Mouse (Mus musculus): ENCODE data around the gene Tmem132e. TPM values are rescaled to one million over a fixed set of nuclear protein-coding genes. Genes with fewer than 3 reads are reported as not detected.

The Tmem132e gene
- total and polyA plus RNA-seq, 3 experiments, result not detected

DNA sequence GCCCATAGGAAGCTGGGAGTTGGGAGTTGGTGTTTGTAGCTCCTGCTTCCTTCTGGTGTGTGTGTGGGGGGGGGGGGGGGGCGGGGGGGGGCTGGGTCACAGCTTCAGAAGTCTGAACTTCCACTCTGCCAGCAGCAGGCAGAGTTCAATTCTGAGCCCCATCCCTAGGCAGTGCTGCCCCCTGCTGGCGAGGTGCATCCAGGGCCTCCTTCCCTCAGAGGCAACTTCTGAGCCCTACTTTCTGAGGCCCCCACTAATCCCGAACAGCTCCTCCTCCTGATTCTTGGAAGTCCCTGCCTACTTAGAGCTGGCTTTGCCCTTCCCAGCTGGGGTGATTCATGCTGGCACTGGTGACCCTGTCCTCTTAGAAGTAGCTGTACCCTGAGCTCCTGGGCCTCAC lies 10.9 kb downstream of the Tmem132e start:
- no peak overlapping the region for H3K9ac ChIP-seq (ENCODE audit: insufficient read depth, low read depth)
- H3K27ac ChIP-seq (ENCODE audit: insufficient read depth, low read depth), result no peak overlapping the region
- H3K4me2 ChIP-seq (ENCODE audit: insufficient read depth, low read depth, poor library complexity, severe bottlenecking), result no peak overlapping the region
- H3K9me3 ChIP-seq (replicated peaks; ENCODE audit: low read length), result no peaks in the 10 kb centered on the region
- no peaks in the 10 kb centered on the region for H3K36me3 ChIP-seq (replicated peaks in 1 of 2; ENCODE audit: control insufficient read depth in 1 of 2, insufficient read depth in 1 of 2, low read length in 1 of 2)
- no peak overlapping the region for H3K4me3 ChIP-seq (replicated peaks in 1 of 3; ENCODE audit: low read depth in 2 of 3, low read length in 2 of 3, poor library complexity in 1 of 3)
- in situ Hi-C loops (cut with MboI; ENCODE audit: low pct_ligation_motif_present, low pct_unique_long_range_greater_than_20kb, low sequenced_read_pairs), result loop anchor here (10.0 kb wide), 1 partner anchor 165 kb away; no protein-coding TSS in a partner anchor
- no peaks in the 10 kb centered on the region for H3K4me1 ChIP-seq (ENCODE audit: control insufficient read depth in 1 of 2, insufficient read depth in 2 of 2)
- no peaks in the 10 kb centered on the region for H3K79me2 ChIP-seq (replicated peaks; ENCODE audit: control insufficient read depth, extremely low read depth, insufficient read depth, poor library complexity, severe bottlenecking)
- peak; percentile 38 for DNase-seq (ENCODE audit: extremely low read depth)
- H3K27me3 ChIP-seq (replicated peaks), result peaks cover 89% of the 10 kb centered on the region
- peak; percentile 60 to 80 for TF ChIP-seq CTCF (conservative IDR thresholded peaks at IDR 0.05 in 1 of 2, IDR thresholded peaks at IDR 0.05 in 1 of 2; ENCODE audit: low read depth in 2 of 2, low read length in 2 of 2)
- peak; percentile 60 for TF ChIP-seq RAD21 (IDR thresholded peaks at IDR 0.05; ENCODE audit: low read depth, low read length)
- TF ChIP-seq RCOR1 (conservative IDR thresholded peaks at IDR 0.05; ENCODE audit: low read depth, low read length), result no peak
- no peak for TF ChIP-seq POLR2A (IDR thresholded peaks at IDR 0.05; ENCODE audit: low read depth, low read length)
- TF ChIP-seq CHD2 (IDR thresholded peaks at IDR 0.05; ENCODE audit: low read length), result no peak
- TF ChIP-seq TCF12 (IDR thresholded peaks at IDR 0.05; ENCODE audit: low read depth, low read length), result no peak
- no peak for TF ChIP-seq USF1 (IDR thresholded peaks at IDR 0.05; ENCODE audit: low read depth, low read length)
- peak; percentile 77 for TF ChIP-seq SMC3 (IDR thresholded peaks at IDR 0.05; ENCODE audit: low read depth, low read length)
- no peak for TF ChIP-seq E2F4 (IDR thresholded peaks at IDR 0.05; ENCODE audit: insufficient replicate concordance, low read depth, low read length)
- no peak for TF ChIP-seq MYC (IDR thresholded peaks at IDR 0.05; ENCODE audit: low read depth, low read length)
- dilution Hi-C loops (cut with MboI; ENCODE audit: extremely low pct_ligation_motif_present, extremely low pct_unique_long_range_greater_than_20kb, low sequenced_read_pairs), result no loop called here

DNA sequence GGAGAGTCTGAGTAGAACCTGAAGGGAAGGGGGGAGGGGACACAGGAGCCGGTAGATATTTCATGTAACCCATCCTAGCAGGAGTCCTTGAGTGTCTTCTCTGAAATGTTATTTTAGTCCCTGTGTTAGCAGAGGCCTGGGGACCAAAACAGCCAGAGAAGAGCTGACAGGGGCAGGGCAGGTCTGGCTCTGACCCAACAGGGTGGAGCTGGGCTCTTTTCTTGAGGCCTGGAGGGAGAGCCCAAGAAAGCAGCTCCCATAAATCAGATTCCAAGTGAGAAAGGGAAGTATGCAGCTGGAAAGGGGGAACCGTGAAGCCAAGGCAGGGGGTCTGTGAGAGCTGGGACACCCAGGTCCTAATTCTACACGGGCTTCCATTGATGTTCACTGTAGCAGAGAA lies 16.9 kb downstream of the Tmem132e start:
- Histone ChIP-seq H3K4me2 (ENCODE audit: insufficient read depth, low read depth, poor library complexity, severe bottlenecking) (no peak overlapping the region), H3K9me3 (replicated peaks; ENCODE audit: low read length) (no peaks in the 10 kb centered on the region), H3K79me2 (replicated peaks; ENCODE audit: control insufficient read depth, extremely low read depth, insufficient read depth, poor library complexity, severe bottlenecking) (no peaks in the 10 kb centered on the region), H3K9ac (ENCODE audit: insufficient read depth, low read depth) (no peak overlapping the region), H3K27me3 (replicated peaks) (peaks cover 90% of the 10 kb centered on the region), H3K36me3 (replicated peaks in 1 of 2; ENCODE audit: control insufficient read depth in 1 of 2, insufficient read depth in 1 of 2, low read length in 1 of 2) (no peaks in the 10 kb centered on the region), H3K27ac (ENCODE audit: insufficient read depth, low read depth) (no peak overlapping the region), H3K4me3 (replicated peaks in 1 of 3; ENCODE audit: low read depth in 2 of 3, low read length in 2 of 3, poor library complexity in 1 of 3) (no peak overlapping the region), H3K4me1 (ENCODE audit: control insufficient read depth in 1 of 2, insufficient read depth in 2 of 2) (no peaks in the 10 kb centered on the region)
- dilution Hi-C loops (cut with MboI; ENCODE audit: extremely low pct_ligation_motif_present, extremely low pct_unique_long_range_greater_than_20kb, low sequenced_read_pairs), result no loop called here
- TF ChIP-seq MXI1 (IDR thresholded peaks at IDR 0.05; ENCODE audit: low read depth, low read length) (no peak), UBTF (IDR thresholded peaks at IDR 0.05; ENCODE audit: low read depth, low read length) (no peak), ZNF384 (IDR thresholded peaks at IDR 0.05; ENCODE audit: low read depth, low read length) (no peak), MYC (IDR thresholded peaks at IDR 0.05; ENCODE audit: low read depth, low read length) (no peak), MAFK (IDR thresholded peaks at IDR 0.05; ENCODE audit: insufficient replicate concordance, low read length) (no peak), MAX (IDR thresholded peaks at IDR 0.05; ENCODE audit: low read length) (no peak), JUND (conservative IDR thresholded peaks at IDR 0.05; ENCODE audit: low read depth, low read length) (no peak), JUN (IDR thresholded peaks at IDR 0.05; ENCODE audit: insufficient read depth, low read depth, low read length) (no peak), USF2 (conservative IDR thresholded peaks at IDR 0.05; ENCODE audit: low read depth, low read length) (no peak), CTCF (conservative IDR thresholded peaks at IDR 0.05 in 1 of 2, IDR thresholded peaks at IDR 0.05 in 1 of 2; ENCODE audit: low read depth in 2 of 2, low read length in 2 of 2) (no peak), CHD1 (IDR thresholded peaks at IDR 0.05; ENCODE audit: low read depth, low read length) (no peak), MEF2A (IDR thresholded peaks at IDR 0.05; ENCODE audit: borderline replicate concordance, low read depth, low read length) (no peak), TCF12 (IDR thresholded peaks at IDR 0.05; ENCODE audit: low read depth, low read length) (no peak), HCFC1 (IDR thresholded peaks at IDR 0.05; ENCODE audit: low read depth, low read length) (no peak), ZKSCAN1 (IDR thresholded peaks at IDR 0.05; ENCODE audit: borderline replicate concordance, low read depth, low read length) (no peak)
- in situ Hi-C loops (cut with MboI; ENCODE audit: low pct_ligation_motif_present, low pct_unique_long_range_greater_than_20kb, low sequenced_read_pairs), result loop anchor here (10.0 kb wide), 1 partner anchor 171 kb away; no protein-coding TSS in a partner anchor
- DNase-seq (ENCODE audit: extremely low read depth), result no peak

All from CH12.LX (cell line).